Mouse (Mus musculus) forebrain, embryonic 11.5 days (tissue): ENCODE data around the gene Trnau1ap. TPM values are rescaled to one million over a fixed set of nuclear protein-coding genes. Genes with fewer than 3 reads are reported as not detected.
A peak's percentile ranks its signal among the peaks of the same experiment; 100 is the strongest.

Source experiments
- ATAC-seq: fragments of 200-750 bp; cut with Nextera tagmentation; replicated peaks from 2 replicates; pipeline ENCODE4 v1.8.0; 2017; ENCODE audit warnings: moderate TSS enrichment; ENCODE audit not compliant: low FRiP score
- DNase-seq: peaks from one replicate; pipeline ENCODE4 v3.0.0-alpha.2; 2017; ENCODE audit warnings: low spot score
- H3K27ac ChIP-seq: fragments of 300-500 bp; sonication (generic); 2 replicates; pipeline ENCODE4 v1.5.1; 2014; ENCODE audit warnings: low read depth, low read length
- H3K27me3 ChIP-seq: fragments of 300-500 bp; sonication (generic); 2 replicates; pipeline ENCODE4 v1.6.1; 2014; ENCODE audit warnings: mild to moderate bottlenecking, low read length, mixed read lengths; ENCODE audit not compliant: control insufficient read depth, insufficient read depth
- H3K36me3 ChIP-seq: fragments of 300-500 bp; sonication (generic); 2 replicates; pipeline ENCODE4 v1.6.1; 2014; ENCODE audit warnings: mild to moderate bottlenecking, low read length, moderate library complexity, mixed read lengths; ENCODE audit not compliant: control insufficient read depth, insufficient read depth
- H3K4me1 ChIP-seq: fragments of 300-500 bp; sonication (generic); replicated peaks from 2 replicates; pipeline ENCODE4 v1.6.1; 2014; ENCODE audit warnings: low read length, mixed read lengths; ENCODE audit not compliant: control insufficient read depth, insufficient read depth
- H3K4me2 ChIP-seq: fragments of 300-500 bp; sonication (generic); 2 replicates; pipeline ENCODE4 v1.6.1; 2014; ENCODE audit warnings: low read depth, mild to moderate bottlenecking, low read length, moderate library complexity, mixed read lengths; ENCODE audit not compliant: severe bottlenecking
- H3K4me3 ChIP-seq: fragments of 300-500 bp; sonication (generic); 2 replicates; pipeline ENCODE4 v1.5.1; 2014; ENCODE audit warnings: low read depth, low read length
- H3K9ac ChIP-seq: fragments of 300-500 bp; sonication (generic); 2 replicates; pipeline ENCODE4 v1.6.1; 2014; ENCODE audit warnings: low read length
- H3K9me3 ChIP-seq: fragments of 300-500 bp; sonication (generic); 2 replicates; pipeline ENCODE4 v1.6.1; 2016; ENCODE audit warnings: low read length, mixed read lengths; ENCODE audit not compliant: control insufficient read depth
- WGBS: fragments of 180-500 bp; shearing (Covaris S2); extraction: QIAGEN DNeasy Blood & Tissue Kit; methylation state at CpG from one replicate; pipeline ENCODE4 v1.1.7; 2014; 5-methylcytosine and 5-hydroxymethylcytosine counted together
- polyA plus RNA-seq: library from polyadenylated mRNA; unstranded; fragments of >200 nt; fragmentation: Nextera tagmentation; extraction: Ambion mirVana; gene quantifications from 2 replicates; pipeline ENCODE4 v1.2.1, GENCODE M21; 2014

Gene Trnau1ap
- 88.9 and 89.5 TPM in 2 replicates for polyA plus RNA-seq

DNA sequence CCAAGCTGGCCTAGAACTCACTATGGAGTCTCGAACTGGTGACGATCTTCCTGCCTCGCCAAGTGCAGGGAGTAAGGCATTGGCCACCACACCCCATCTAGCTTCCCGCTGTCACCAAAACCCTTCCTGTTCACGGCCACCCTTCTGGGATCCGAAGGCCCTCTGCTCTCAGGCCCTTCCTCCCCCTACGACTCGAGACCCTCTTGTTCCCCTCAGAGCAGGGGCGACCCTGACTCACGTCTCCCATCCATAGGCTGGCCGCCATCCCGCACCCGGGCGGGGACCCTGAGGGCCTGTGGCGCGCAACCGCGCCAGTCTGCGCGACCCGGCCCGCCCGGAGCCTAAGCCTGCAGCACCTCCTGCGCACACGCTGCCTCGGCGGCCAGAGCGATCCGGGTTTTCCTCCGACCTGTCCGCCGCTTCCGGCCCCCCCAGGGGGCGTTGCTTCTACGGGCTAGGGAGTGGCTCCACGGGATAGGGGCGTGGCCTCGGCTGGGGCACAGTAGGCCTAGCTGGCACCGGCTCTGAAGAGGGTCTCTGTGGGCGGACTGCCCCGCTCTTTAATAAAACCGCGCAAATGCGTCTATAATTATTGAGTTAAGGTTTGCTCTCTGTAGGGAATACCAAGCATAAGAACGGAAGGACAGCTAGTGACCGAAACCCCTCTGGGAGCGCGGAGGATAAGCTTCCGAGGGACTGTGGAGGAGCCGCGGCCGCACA lies at the start of gene Trnau1ap:
Gene Trnau1ap, minus strand, starts transcription at position 424 of the 720 bp plus-strand sequence.
- H3K4me2 ChIP-seq = peak within 1 kb of the TSS; percentile 81
- under 1% methylated on average over 52 of the region's 52 CpGs for WGBS
- H3K4me1 ChIP-seq = peaks cover 4% of the 10 kb centered on the region
- peak within 1 kb of the TSS; percentile 70 for H3K4me3 ChIP-seq
- no peaks in the 10 kb centered on the region for H3K27me3 ChIP-seq
- DNase-seq (peak; percentile 97), ATAC-seq (peak; percentile 98)
- no peaks in the 10 kb centered on the region for H3K9me3 ChIP-seq
- H3K9ac ChIP-seq = peak within 1 kb of the TSS; percentile 92
- peak within 1 kb of the TSS; percentile 76 for H3K27ac ChIP-seq
- H3K36me3 ChIP-seq = peaks cover 8% of the 10 kb centered on the region; the same call in 1 of the 2 replicates

- Histone ChIP-seq H3K4me3 (no peak overlapping the region), H3K36me3 (no peaks in the 10 kb centered on the region; the same call in 1 of the 2 replicates), H3K4me2 (no peak overlapping the region), H3K4me1 (no peaks in the 10 kb centered on the region), H3K27me3 (no peaks in the 10 kb centered on the region), H3K27ac (no peak overlapping the region), H3K9ac (no peak overlapping the region), H3K9me3 (no peaks in the 10 kb centered on the region)
- ATAC-seq = no peak
- 100% methylated on average over 1 of the region's 1 CpGs for WGBS
- no peak for DNase-seq
Measured at GRCm38 (mm10) chr4:132373820-132374219, 44.5 kb upstream of the Trnau1ap start.

DNA sequence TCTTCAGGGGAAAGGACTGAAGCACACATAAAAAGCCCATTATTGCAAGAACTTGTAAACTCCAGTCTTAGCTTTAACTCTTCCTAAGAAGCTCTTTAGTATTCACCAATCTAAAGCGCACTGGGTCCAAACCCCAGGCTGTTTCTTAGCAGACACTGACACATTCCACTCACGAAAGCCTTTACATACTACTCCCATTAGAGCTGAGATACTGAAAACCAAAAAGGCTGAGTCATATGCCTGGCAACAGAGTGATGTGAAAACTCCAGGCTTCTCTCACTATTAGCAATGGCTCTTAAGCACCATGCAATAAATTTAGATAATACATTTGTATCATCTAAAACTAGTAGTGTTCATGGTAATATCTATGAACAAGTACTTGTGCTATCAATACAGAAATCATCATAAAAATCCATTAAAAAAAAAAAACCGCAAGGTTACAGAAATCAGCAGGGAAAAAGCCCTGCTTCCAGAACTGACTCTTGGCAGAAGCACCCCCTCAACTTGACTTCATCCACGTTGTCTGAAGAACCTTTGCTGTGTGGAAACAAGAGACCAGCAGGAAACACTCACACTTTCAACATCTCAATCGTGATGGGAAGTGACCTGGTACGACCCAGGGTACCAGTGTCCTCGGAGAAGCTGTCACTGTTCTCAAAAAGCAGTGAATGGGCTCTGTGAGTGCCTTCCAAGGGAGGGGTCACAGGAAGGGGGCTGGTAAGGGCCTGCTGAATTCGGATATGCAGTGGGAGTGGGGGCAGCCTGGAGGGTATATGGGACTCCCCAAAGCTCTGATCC lies 40.8 kb upstream of the Trnau1ap start:
- no peak overlapping the region for H3K4me2 ChIP-seq
- no peak overlapping the region for H3K9ac ChIP-seq
- no peaks in the 10 kb centered on the region for H3K27me3 ChIP-seq
- no peaks in the 10 kb centered on the region for H3K9me3 ChIP-seq
- ATAC-seq (no peak), DNase-seq (no peak)
- no peak overlapping the region for H3K27ac ChIP-seq
- H3K4me3 ChIP-seq = no peak overlapping the region
- 84% methylated on average over 8 of the region's 8 CpGs for WGBS
- peaks cover 1% of the 10 kb centered on the region; the same call in 1 of the 2 replicates for H3K36me3 ChIP-seq
- no peaks in the 10 kb centered on the region for H3K4me1 ChIP-seq

GRCm38 (mm10) chr4:132367480-132368201 lies 38.3 kb upstream of the Trnau1ap start:
- Histone ChIP-seq H3K36me3 (peaks cover 3% of the 10 kb centered on the region; the same call in 1 of the 2 replicates), H3K4me2 (no peak overlapping the region), H3K9ac (no peak overlapping the region), H3K27me3 (no peaks in the 10 kb centered on the region), H3K27ac (no peak overlapping the region), H3K4me1 (no peaks in the 10 kb centered on the region), H3K4me3 (no peak overlapping the region), H3K9me3 (no peaks in the 10 kb centered on the region)
- DNase-seq (no peak), ATAC-seq (no peak)
- 92% methylated on average over 18 of the region's 18 CpGs for WGBS

DNA sequence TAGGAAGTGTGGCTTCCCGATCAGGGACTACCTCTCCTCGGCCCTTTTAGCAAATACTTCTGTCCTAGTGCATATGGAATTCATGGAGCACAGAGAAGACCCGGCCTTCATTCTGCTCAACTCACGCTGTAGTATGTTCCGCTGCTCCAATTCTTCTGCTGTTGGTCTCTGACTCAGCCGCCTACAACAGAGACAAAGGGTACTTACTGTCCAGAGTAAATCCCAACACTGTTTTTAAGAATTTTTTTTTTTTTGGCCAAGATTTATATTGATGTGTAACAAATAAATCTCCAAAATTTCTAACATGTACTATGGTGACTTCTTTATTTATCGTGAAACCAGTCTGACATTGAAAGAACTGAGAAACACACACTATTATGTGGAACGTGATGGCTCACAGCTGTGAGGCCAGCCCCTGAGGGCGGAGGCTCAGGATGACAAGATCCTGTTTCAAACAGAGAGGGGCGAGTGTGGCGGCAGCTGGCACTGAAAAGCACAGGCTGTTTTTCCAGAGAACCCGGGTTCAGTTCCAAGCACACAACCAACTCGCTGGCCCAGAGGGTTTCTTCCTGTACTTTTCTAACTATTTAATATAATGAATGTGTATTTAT lies 36.2 kb upstream of the Trnau1ap start:
- H3K9me3 ChIP-seq = no peaks in the 10 kb centered on the region
- no peak overlapping the region for H3K4me2 ChIP-seq
- WGBS = 82% methylated on average over 13 of the region's 13 CpGs
- H3K36me3 ChIP-seq = peaks cover 5% of the 10 kb centered on the region
- no peaks in the 10 kb centered on the region for H3K4me1 ChIP-seq
- no peak for DNase-seq
- no peak for ATAC-seq
- H3K4me3 ChIP-seq = no peak overlapping the region
- H3K27ac ChIP-seq = no peak overlapping the region
- H3K27me3 ChIP-seq = no peaks in the 10 kb centered on the region
- no peak overlapping the region for H3K9ac ChIP-seq

DNA sequence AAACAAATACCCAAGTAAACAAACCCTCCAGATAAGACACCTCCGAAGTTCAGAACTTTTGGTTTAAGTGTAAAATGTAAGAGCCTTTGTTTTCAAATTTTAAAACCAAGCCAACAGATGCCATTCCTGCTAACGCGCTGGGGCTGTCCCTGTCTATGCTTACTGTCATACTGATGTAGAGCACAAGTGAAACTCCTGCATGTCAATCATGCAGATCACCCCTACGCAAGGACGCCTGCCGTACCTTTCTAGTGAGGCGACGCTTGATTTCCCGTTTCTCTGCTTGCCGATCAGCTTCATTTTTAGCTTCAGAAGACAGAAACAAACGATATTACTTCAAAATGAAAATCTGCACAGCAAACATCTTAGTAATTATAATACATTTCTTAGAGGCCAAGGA lies 34.1 kb upstream of the Trnau1ap start:
- WGBS = 98% methylated on average over 11 of the region's 11 CpGs
- no peak overlapping the region for H3K9ac ChIP-seq
- no peaks in the 10 kb centered on the region for H3K9me3 ChIP-seq
- H3K36me3 ChIP-seq = peaks cover 9% of the 10 kb centered on the region
- ATAC-seq (no peak), DNase-seq (no peak)
- H3K4me1 ChIP-seq = no peaks in the 10 kb centered on the region
- H3K27ac ChIP-seq = no peak overlapping the region
- H3K27me3 ChIP-seq = no peaks in the 10 kb centered on the region
- no peak overlapping the region for H3K4me3 ChIP-seq
- no peak overlapping the region for H3K4me2 ChIP-seq

- WGBS = 85% methylated on average over 4 of the region's 4 CpGs
- no peak for ATAC-seq
- H3K4me2 ChIP-seq = no peak overlapping the region
Measured at GRCm38 (mm10) chr4:132359510-132359909, 30.2 kb upstream of the Trnau1ap start.

DNA sequence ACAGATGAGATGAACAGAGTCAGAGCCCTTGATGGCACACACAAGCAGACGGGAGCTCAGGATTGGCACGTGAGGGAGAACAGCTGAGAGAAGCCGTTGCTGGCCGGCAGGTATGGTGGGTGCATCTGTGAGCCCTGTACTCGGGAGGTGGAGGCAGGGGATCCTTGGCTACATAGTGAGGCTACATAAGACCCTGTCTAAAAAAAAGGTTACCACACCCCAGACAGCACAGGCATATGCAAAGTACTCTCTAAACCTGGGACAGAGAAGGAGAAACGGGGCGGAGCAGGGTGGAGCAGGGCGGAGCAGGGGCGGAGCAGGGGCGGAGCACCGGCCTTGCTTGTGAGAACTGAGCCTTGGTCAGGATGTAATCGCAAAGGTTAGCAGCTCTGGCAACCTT lies 26.8 kb upstream of the Trnau1ap start:
- no peak for DNase-seq
- no peak overlapping the region for H3K27ac ChIP-seq
- H3K9ac ChIP-seq = no peak overlapping the region
- no peaks in the 10 kb centered on the region for H3K27me3 ChIP-seq
- no peak overlapping the region for H3K4me2 ChIP-seq
- no peak overlapping the region for H3K4me3 ChIP-seq
- H3K9me3 ChIP-seq = no peaks in the 10 kb centered on the region
- ATAC-seq = no peak
- H3K36me3 ChIP-seq = peaks cover 14% of the 10 kb centered on the region
- H3K4me1 ChIP-seq = no peaks in the 10 kb centered on the region; the same call in 1 of the 2 replicates
- WGBS = 36% methylated on average over 12 of the region's 12 CpGs

More at GRCm38 (mm10) chr4:132359510-132359909, 30.2 kb upstream of the Trnau1ap start:
- H3K36me3 ChIP-seq = peaks cover 12% of the 10 kb centered on the region
- no peak for DNase-seq
- no peaks in the 10 kb centered on the region for H3K9me3 ChIP-seq
- no peaks in the 10 kb centered on the region for H3K4me1 ChIP-seq
- no peak overlapping the region for H3K4me3 ChIP-seq
- no peaks in the 10 kb centered on the region for H3K27me3 ChIP-seq
- H3K9ac ChIP-seq = no peak overlapping the region
- no peak overlapping the region for H3K27ac ChIP-seq
